Mouse (Mus musculus): Measurements from ENCODE around the gene Ap4b1.

- no peak for TF ChIP-seq CTCF (IDR thresholded peaks at IDR 0.05; ENCODE audit: extremely low read depth, insufficient read depth, insufficient read length, insufficient replicate concordance)
- no peak for TF ChIP-seq POLR2A (IDR thresholded peaks at IDR 0.05; ENCODE audit: low read depth, low read length)
Measured at GRCm38 (mm10) chr3:103851882-103852281, 42.6 kb downstream of the Ap4b1 start.

Data from spleen, adult 2 months (tissue).